Mouse (Mus musculus): ENCODE measurements around the gene Ralgps2.

DNA sequence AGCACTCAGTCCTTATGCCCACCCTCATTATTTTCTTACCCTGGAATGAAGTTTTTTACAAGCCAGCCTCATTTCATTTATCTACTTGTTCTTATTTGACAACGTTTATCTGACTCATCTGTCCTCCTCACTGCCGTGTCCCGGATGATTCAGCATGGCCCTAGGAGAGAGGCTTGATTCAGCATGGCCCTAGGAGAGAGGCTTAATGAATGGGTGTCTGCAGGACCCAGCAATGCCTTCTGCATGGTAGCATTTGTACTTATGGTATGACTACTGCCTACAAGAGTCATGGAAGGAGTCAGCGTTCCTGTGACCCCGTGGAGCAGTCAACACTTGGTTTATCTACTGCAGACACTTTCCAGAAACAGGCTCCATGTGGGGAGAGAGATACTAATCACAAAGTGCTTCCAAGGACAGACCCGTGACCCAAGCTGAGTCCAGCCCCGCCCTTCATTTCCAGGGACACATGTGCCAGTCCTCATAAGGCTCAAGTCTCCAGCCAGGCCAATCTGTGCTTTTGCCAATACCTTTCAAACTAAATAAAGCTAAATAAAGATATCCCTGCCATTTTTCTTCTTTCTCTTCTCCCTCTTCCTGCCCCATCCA lies 31.9 kb upstream of the Ralgps2 start:
- TF ChIP-seq ZNF384 (IDR thresholded peaks at IDR 0.05; ENCODE audit: low read depth, low read length) (no peak), HCFC1 (IDR thresholded peaks at IDR 0.05; ENCODE audit: borderline replicate concordance, insufficient read depth, low read length) (no peak)

Data from ES-E14 (cell line).